Mouse (Mus musculus) cerebellum, postnatal 36 days (tissue): Measurements from ENCODE around the gene Dstyk.

ENCODE experiments used
- DNase-seq, 2 experiments: peaks; one replicate each; pipeline ENCODE4 v3.0.0; 2021 to 2022; ENCODE audit warnings: mixed read lengths in 2 of 2

Gene Dstyk

DNA sequence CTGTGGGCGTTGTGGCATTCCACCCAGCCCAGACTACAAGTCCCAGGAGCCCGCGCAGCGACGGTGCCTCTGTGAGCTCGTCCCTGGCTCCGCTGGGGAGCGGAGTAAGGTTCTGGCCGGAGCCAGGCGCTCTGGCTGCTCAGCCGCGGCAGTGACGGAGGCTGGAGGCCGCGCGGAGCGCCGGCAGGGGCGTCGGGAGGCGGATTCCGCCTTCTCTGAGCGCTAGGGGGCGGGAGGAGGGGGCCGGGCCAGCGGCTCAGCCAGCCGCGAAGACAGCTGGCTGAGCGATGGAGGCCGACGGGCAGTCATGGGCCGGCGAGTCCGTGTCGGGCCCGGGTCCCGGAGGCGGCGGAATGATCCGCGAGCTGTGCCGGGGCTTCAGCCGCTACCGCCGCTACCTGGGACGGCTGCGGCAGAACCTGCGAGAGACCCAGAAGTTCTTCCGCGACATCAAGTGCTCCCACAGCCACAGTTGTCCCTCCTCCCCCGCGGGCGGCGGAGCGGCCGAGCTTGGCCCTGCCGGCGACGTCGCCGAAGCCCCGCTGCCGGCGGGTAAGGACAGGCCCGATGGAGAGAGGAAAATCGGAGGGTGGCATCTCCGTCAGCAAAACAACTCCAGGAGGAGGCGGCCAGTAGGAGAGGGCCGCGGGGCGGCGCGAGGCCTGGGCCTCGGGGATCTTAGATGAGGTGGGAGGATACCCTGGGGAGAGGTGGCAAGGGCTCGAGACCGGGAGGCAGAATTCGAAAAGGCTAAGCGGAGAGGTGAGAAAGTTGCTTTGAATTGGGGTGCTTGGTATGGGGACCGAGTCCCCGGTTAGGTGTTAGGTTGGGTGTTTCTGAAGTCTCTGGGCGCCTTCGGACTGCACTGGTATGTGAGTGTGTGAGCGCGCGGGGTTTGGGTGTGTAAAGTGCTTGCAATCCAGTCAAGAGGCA, at the start of gene Dstyk:
Dstyk (plus strand) TSS at position 237 of the 933 bp plus-strand sequence.
- peak; percentile 88 to 90 for DNase-seq

DNA sequence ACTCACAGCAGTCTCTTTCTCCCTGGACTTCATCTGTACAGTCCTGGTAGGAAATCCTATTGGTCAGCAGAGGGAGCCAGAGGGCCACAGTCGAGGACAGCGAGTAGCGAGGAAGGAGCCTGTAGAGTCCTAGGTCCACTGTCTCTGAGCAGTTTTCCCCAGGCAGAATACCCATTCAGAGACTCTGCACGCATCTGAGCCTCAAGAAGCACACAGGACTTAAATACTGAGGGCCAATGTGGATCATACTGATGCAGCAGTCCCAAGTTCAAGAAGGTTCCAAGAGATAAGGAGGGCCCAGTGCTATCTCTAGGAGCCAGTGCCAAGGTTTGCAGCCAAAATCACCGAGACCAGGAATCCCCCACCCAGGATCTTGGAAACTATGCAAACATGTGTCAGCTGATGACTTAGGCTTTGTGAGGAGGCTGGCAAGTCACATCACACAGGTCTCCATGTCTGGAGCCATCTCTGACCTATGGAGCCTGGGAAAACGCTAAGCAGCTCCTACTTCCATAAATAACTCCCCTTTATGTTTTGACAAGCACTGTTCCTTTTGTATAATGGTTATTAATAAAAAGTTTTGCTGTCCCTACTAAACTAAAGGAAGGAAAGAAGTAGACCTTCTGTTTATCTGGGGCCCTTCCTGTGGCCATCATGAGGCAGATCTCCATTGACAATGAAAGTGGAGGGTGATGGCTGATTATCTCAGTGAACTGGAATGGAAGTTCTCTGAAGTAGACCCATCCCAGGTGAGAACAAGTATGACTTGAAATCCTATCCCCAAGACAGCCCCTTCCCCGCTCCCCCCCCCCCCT, 49.5 kb upstream of the Dstyk start:
- peak; percentile 85 to 91 for DNase-seq

DNA sequence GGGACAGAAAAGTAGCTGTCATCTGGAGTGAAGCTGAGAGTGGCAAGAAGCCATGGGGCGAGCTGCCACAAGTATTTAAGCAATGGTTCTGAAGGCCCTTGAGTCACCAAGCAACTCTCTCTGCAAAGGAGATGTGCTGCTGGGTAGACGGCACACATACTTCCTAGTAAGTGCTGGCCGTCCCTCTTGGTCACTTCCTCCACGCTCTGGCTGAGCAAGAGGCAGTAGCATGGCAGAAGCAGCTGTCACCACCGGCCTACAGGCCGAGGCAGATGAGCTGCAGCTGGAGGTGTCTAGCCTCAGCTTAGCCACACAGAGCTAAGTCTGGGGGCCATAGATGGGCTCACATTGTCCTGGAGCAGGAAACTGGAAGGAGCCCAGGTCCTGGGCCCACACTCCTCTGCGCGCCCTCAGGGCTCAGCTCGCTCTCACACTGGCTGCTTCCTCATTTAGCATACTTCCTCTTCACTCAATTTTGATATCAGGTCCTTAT, 46.6 kb upstream of the Dstyk start:
- no peak for DNase-seq

GRCm38 (mm10) chr1:132371298-132372081, 45.9 kb upstream of the Dstyk start:
- DNase-seq: no peak

GRCm38 (mm10) chr1:132372354-132372753, 45.0 kb upstream of the Dstyk start:
- DNase-seq: no peak

DNA sequence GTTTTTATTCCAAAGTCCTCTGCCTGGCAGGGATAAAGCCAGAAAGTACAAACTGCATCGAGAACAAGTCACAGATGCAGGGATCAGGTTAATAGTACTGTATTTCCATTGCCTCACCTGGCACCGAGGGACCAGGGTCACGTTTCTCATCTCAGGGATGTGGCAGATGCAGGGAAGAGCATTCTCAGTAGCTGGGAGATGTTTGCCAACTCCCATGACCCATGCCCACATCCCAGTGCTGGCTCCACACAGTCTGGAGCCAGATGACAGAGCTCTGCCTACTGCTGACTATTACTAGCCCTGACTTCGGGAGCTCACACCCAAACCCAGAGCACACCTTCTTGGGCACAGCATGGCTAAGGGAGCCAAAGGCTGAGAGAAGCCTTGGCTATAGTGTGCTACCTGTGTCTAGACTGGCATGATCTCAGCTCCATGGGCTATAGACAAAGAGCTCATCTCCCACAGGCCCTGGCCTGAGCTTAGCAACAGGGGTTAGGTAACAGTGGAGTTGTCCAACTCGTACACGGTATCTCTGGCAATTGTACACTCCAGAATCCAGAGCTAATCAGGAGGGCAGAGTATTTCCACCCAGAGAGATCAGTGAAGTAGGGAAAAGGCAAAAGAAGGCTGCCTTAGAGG, 44.3 kb upstream of the Dstyk start:
- DNase-seq: no peak

- DNase-seq: no peak
These were observed 43.0 kb upstream of the Dstyk start for GRCm38 (mm10) chr1:132374140-132374872.

GRCm38 (mm10) chr1:132374873-132375244, 42.5 kb upstream of the Dstyk start:
- DNase-seq: no peak

GRCm38 (mm10) chr1:132375256-132375655, 42.1 kb upstream of the Dstyk start:
- DNase-seq: no peak

- no peak for DNase-seq
These were observed 40.9 kb upstream of the Dstyk start for GRCm38 (mm10) chr1:132376211-132377054.

DNA sequence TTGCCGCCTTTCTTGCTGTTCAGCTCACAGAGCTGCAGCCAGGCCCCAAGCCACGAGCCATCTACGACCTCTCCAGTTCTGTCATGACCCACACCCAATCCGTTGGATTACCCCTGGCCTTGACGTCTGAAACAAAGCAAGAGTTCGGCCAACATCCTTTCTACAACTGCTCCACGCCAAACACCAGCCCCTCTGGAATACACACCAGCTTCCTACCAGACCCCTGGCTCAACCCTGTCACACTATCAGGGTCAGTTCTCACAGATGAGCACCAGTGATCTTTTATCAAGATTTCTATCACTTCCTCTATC, 40.3 kb upstream of the Dstyk start:
- DNase-seq: no peak

DNA sequence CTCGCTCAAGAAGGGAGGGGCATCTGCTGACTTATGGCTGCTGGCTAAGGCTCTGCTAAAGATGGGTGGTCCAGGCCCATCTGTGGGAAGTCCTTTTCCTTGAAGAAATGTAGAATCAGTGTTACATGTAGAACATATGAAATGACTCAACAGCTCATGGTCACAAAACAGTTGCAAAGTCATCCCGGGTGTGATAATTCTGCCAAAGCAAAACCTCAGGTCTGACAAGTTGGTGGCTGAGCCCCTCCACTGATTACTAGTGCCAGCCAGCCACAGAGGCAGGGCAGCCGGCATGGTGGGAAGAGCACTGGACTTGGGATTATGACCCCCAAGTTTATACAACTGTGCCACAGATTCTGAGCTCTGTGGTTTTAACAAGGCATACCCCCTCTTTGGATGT, 39.5 kb upstream of the Dstyk start:
- no peak for DNase-seq

- peak; percentile 29 to 44 for DNase-seq
These were observed 36.7 kb upstream of the Dstyk start for GRCm38 (mm10) chr1:132380550-132381100.

DNA sequence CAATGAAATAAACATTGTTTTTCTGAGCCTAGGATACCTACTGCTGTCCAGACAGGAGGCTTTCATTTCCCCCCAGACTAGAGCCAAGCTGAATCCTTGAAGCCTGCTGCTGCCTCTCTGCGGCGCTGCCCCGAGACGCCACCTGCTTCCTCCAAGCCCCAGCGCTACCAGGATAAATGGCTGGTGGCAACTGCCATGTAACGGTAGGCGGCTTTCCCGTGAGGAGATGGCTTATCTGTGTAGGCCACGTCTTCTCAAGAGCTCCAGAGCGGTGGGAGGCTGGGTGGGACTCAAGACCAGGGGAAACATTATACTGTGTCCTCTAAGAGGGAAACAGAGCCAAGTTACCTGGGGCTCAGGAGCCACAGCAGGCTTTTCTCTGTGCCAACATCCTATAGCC, 35.4 kb upstream of the Dstyk start:
- DNase-seq: peak; percentile 69 to 70

DNA sequence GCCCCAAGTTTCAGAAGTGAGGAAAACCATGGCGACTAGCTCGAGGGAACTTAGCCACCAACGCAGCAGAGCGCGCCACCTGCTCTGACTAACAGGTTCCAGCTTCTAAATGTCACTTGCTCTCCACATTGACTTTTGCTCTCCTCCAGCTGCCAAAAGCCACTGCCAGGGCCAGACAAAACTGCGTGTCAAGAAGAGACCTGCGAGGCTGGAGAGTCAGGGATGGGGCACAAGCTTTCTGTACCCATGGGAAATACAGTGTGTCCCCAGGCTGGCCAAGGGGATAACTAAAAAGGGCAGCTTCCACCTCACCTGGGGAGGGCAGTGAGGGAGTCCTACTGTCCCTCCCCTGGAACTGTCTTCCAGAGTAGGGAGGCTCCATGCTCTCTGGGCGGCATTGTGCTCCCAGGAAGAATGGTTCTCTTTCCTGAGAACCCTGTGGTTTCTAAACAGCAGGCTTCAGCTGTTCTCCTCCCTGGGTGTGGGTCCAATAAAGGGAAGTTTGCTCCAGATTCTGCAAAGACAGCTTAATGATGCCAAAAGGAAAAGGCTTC, 33.3 kb upstream of the Dstyk start:
- DNase-seq: peak; percentile 54

GRCm38 (mm10) chr1:132385266-132385665, 32.1 kb upstream of the Dstyk start:
- DNase-seq: peak in 1 of 2 experiments; percentile 7

DNA sequence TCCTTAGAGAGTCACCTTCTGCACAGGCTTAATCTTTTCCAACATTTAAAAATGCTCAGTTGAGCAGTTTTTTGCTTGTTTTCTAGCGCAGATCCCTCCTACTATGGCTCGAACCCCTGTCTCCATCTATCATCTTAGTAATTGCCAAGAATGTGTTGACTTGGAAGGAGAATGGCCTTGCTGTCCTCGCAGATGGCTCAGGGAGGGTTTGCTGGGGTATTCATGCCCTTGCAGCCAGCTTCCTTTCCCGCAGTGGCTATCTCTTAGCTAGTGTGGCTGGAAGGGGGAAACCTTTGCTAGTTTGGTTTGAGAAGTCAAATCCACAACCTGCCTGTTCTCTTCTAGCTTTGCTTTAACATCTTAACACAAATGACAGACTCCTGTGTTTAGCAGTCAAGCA, 31.6 kb upstream of the Dstyk start:
- peak in 1 of 2 experiments; percentile 18 for DNase-seq

GRCm38 (mm10) chr1:132386266-132386665, 31.1 kb upstream of the Dstyk start:
- DNase-seq: peak in 1 of 2 experiments; percentile 31

DNA sequence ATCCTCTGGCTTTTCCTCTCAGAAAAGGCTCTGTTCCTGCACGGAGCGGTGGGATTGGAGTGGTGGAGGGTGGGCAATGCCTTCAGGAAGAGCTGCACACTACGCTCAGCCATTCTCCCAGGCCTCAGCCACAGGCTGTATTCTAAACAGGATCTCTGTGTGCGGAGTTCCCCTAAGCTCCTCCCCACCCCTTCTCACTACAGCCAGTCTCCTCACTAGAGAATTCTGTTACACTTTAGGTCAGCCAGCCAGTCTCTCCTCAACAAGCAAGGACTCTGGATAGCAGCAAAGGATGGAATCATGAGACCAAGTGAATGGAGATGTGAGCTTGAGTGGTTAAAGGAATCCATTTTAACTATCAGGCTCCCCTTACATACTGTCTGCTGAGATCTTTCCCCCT, 29.4 kb upstream of the Dstyk start:
- DNase-seq: peak; percentile 48 to 61
